In genomic region chr14:79180078-79180730, GRCm38 (mm10) we compare ENCODE assay signal across 8 mouse cellular contexts.
A peak's percentile ranks its signal among the peaks of the same experiment; 100 is the strongest.
DNase-seq lines count a peak whose midpoint lies in the region; ATAC-seq lines count a peak whose summit lies in the region.

No protein-coding gene starts in this region.

- H3K36me3 ChIP-seq in heart, embryonic 11.5 days (ENCODE audit: control insufficient read depth, insufficient read depth, low read length) = peaks cover 4% of the 10 kb centered on the region; the same call in 1 of the 2 replicates
- peaks cover 4% of the 10 kb centered on the region for H3K36me3 ChIP-seq in heart, embryonic 16.5 days (ENCODE audit: control insufficient read depth, insufficient read depth)

- DNase-seq in heart, adult 8-10 months (ENCODE audit: low spot score) = peak; percentile 77
- DNase-seq in T-cell, adult 2 months (ENCODE audit: low spot score) = peak; percentile 68
- peak; percentile 73 for DNase-seq in naive thymus-derived CD4-positive, alpha-beta T cell, adult 2 months (ENCODE audit: low read depth)
- no peak for DNase-seq in ovary, postnatal 14 days (ENCODE audit: low spot score)
- no peak for DNase-seq in lung, postnatal 4 days

- 0 out of 2 replicates have a peak, but pooled peaks cover 5% of the 10 kb centered on the region for H3K4me1 ChIP-seq in heart, embryonic 11.5 days (ENCODE audit: control insufficient read depth, insufficient read depth, low read length)
- H3K4me1 ChIP-seq in heart, embryonic 16.5 days (ENCODE audit: control insufficient read depth, insufficient read depth, low read length) = peaks cover 18% of the 10 kb centered on the region

- no peak overlapping the region; the same call in 1 of the 2 replicates for H3K27ac ChIP-seq in heart, embryonic 11.5 days (ENCODE audit: low read depth, low read length)
- peak overlapping the region; percentile 68 for H3K27ac ChIP-seq in heart, embryonic 16.5 days (ENCODE audit: low read length)

- H3K4me3 ChIP-seq in heart, embryonic 11.5 days (ENCODE audit: low read depth, low read length) = no peak overlapping the region
- H3K4me3 ChIP-seq in heart, embryonic 16.5 days (ENCODE audit: low read length) = no peak overlapping the region

- ATAC-seq in heart, embryonic 11.5 days (replicated peaks; ENCODE audit: insufficient number of reproducible peaks, low FRiP score, low TSS enrichment) = no peak
- ATAC-seq in heart, embryonic 16.5 days (replicated peaks; ENCODE audit: extremely low read depth, insufficient read depth, low FRiP score) = peak; percentile 38
- no peak for ATAC-seq in granulocyte monocyte progenitor cell, adult 5-6 weeks (replicated peaks; ENCODE audit: poor library complexity, severe bottlenecking)

- H3K9ac ChIP-seq in heart, embryonic 11.5 days (ENCODE audit: low read depth, low read length) = no peak overlapping the region
- no peak overlapping the region for H3K9ac ChIP-seq in heart, embryonic 16.5 days (ENCODE audit: low read length)

- H3K27me3 ChIP-seq in heart, embryonic 11.5 days (ENCODE audit: control insufficient read depth, insufficient read depth, low read length) = no peaks in the 10 kb centered on the region
- no peaks in the 10 kb centered on the region for H3K27me3 ChIP-seq in heart, embryonic 16.5 days (ENCODE audit: control insufficient read depth, insufficient read depth, low read length)

- no peak overlapping the region for H3K4me2 ChIP-seq in heart, embryonic 11.5 days
- H3K4me2 ChIP-seq in heart, embryonic 16.5 days (ENCODE audit: low read depth, low read length) = no peak overlapping the region

- no peaks in the 10 kb centered on the region; the same call in 1 of the 2 replicates for H3K9me3 ChIP-seq in heart, embryonic 11.5 days (replicated peaks; ENCODE audit: control insufficient read depth, low read length)
- peaks cover 5% of the 10 kb centered on the region; the same call in 1 of the 2 replicates for H3K9me3 ChIP-seq in heart, embryonic 16.5 days (replicated peaks; ENCODE audit: control insufficient read depth, low read length)

- WGBS in heart, embryonic 11.5 days (ENCODE audit: insufficient replicate concordance) = 58% methylated on average over 12 of the region's 12 CpGs
- 60% methylated on average over 12 of the region's 12 CpGs for WGBS in heart, embryonic 16.5 days

Comparison
In these comparisons a context has a peak if more than half of its experiments do, and no peak if none do; other contexts are left out.
1. DNase-seq: peak in heart, adult 8-10 months (single experiment), T-cell, adult 2 months (single experiment) and naive thymus-derived CD4-positive, alpha-beta T cell, adult 2 months (single experiment); none in ovary, postnatal 14 days (single experiment) and lung, postnatal 4 days (0 of 2).